Mouse (Mus musculus): ENCODE measurements around the gene Prss35.

DNA sequence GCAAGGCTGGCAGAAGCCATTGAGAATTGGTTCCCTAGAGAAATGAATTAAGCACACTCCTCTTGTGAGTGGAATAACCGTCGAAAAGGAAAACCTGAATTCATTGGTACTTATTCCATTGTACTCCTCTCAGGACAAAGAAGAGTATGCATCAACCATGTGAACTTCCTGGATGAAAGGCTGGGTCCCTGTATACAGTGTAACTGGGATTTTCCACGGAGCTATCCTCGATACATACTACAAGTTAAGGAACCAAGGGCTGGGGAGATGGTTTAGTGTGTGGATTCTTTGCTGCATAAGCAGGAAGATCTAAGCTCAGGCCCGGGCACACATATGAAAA is 17.1 kb upstream of the Prss35 start:
- no peak for TF ChIP-seq CTCF (IDR thresholded peaks at IDR 0.05; ENCODE audit: extremely low read depth, insufficient read depth, insufficient read length, insufficient replicate concordance)
- TF ChIP-seq POLR2A (IDR thresholded peaks at IDR 0.05; ENCODE audit: low read depth, low read length) = no peak

Measured in spleen, adult 2 months (tissue).